Mouse (Mus musculus) lung, embryonic 16.5 days (tissue): ENCODE data around the gene Nlrp3. TPM values are rescaled to one million over a fixed set of nuclear protein-coding genes. Genes with fewer than 3 reads are reported as not detected.
"Not testable (repeated sequence)": the region's sequence is repeated elsewhere in the genome, so short reads cannot be mapped to it uniquely, and the experiment has no call there.

Experiments
- ATAC-seq: fragments of 200-750 bp; cut with Nextera tagmentation; 2 replicates; pipeline ENCODE4 v1.8.0; 2017; ENCODE audit warnings: low read depth, mild to moderate bottlenecking, moderate library complexity
- H3K27ac ChIP-seq: fragments of 300-500 bp; sonication (generic); 2 replicates; pipeline ENCODE4 v1.5.1; 2014; ENCODE audit warnings: mild to moderate bottlenecking, control low read depth, low read length
- H3K27me3 ChIP-seq: fragments of 300-500 bp; sonication (generic); 2 replicates; pipeline ENCODE4 v1.6.1; 2014; ENCODE audit warnings: low read depth, low read length, mixed read lengths; ENCODE audit not compliant: control insufficient read depth, insufficient read depth
- H3K36me3 ChIP-seq: fragments of 300-500 bp; sonication (generic); 2 replicates; pipeline ENCODE4 v1.6.1; 2014; ENCODE audit warnings: low read length; ENCODE audit not compliant: control insufficient read depth, insufficient read depth
- H3K4me1 ChIP-seq: fragments of 300-500 bp; sonication (generic); replicated peaks from 2 replicates; pipeline ENCODE4 v1.6.1; 2014; ENCODE audit warnings: low read length, mixed read lengths; ENCODE audit not compliant: control insufficient read depth, insufficient read depth
- H3K4me2 ChIP-seq: fragments of 300-500 bp; sonication (generic); 2 replicates; pipeline ENCODE4 v1.6.1; 2014; ENCODE audit warnings: low read depth, low read length, control low read depth
- H3K4me3 ChIP-seq: fragments of 300-500 bp; sonication (generic); 2 replicates; pipeline ENCODE4 v1.5.1; 2014; ENCODE audit warnings: mild to moderate bottlenecking, low read length, control low read depth
- H3K9ac ChIP-seq: fragments of 300-500 bp; sonication (generic); 2 replicates; pipeline ENCODE4 v1.6.1; 2014; ENCODE audit warnings: low read length, control low read depth
- H3K9me3 ChIP-seq: fragments of 300-500 bp; sonication (generic); 2 replicates; pipeline ENCODE4 v1.6.1; 2016; ENCODE audit warnings: low read length; ENCODE audit not compliant: control insufficient read depth
- WGBS: fragments of 180-500 bp; shearing (Covaris S2); extraction: QIAGEN DNeasy Blood & Tissue Kit; methylation state at CpG from one replicate; pipeline ENCODE4 v1.1.7; 2014; 5-methylcytosine and 5-hydroxymethylcytosine counted together
- polyA plus RNA-seq: library from polyadenylated mRNA; unstranded; fragments of >200 nt; fragmentation: Nextera tagmentation; extraction: Ambion mirVana; gene quantifications from 2 replicates; pipeline ENCODE4 v1.2.1, GENCODE M21; 2015

The Nlrp3 gene
- polyA plus RNA-seq, 1 experiment from 2014 or later, result 0.31 TPM

GRCm38 (mm10) chr11:59554127-59554526 lies 12.8 kb downstream of the Nlrp3 start:
- Histone ChIP-seq H3K9ac (no peak overlapping the region), H3K4me2 (no peak overlapping the region), H3K27ac (no peak overlapping the region), H3K4me3 (no peak overlapping the region), H3K27me3 (no peaks in the 10 kb centered on the region), H3K9me3 (no peaks in the 10 kb centered on the region), H3K4me1 (no peaks in the 10 kb centered on the region), H3K36me3 (no peaks in the 10 kb centered on the region)
- no peak for ATAC-seq
- 94% methylated on average over 11 of the region's 11 CpGs for WGBS

- no peaks in the 10 kb centered on the region for H3K27me3 ChIP-seq
- H3K9me3 ChIP-seq, result no peaks in the 10 kb centered on the region
- no peak for ATAC-seq
- no peaks in the 10 kb centered on the region for H3K4me1 ChIP-seq
- H3K9ac ChIP-seq, result no peak overlapping the region
- H3K4me2 ChIP-seq, result no peak overlapping the region
- no peak overlapping the region for H3K4me3 ChIP-seq
- no peaks in the 10 kb centered on the region for H3K36me3 ChIP-seq
- 71% methylated on average over 8 of the region's 8 CpGs for WGBS
- H3K27ac ChIP-seq, result no peak overlapping the region
Observed at GRCm38 (mm10) chr11:59554535-59554934, 13.2 kb downstream of the Nlrp3 start.

- Histone ChIP-seq H3K4me3 (no peak overlapping the region), H3K27me3 (no peaks in the 10 kb centered on the region), H3K36me3 (no peaks in the 10 kb centered on the region), H3K4me1 (no peaks in the 10 kb centered on the region), H3K4me2 (no peak overlapping the region), H3K27ac (no peak overlapping the region), H3K9me3 (no peaks in the 10 kb centered on the region), H3K9ac (no peak overlapping the region)
- WGBS, result 53% methylated on average over 3 of the region's 3 CpGs
- no peak for ATAC-seq
Observed at GRCm38 (mm10) chr11:59560906-59561305, 19.5 kb downstream of the Nlrp3 start.

- H3K27me3 ChIP-seq, result no peaks in the 10 kb centered on the region; the same call in 1 of the 2 replicates
- 92% methylated on average over 4 of the region's 4 CpGs for WGBS
- ATAC-seq, result no peak
Observed at GRCm38 (mm10) chr11:59562336-59562735, 21.0 kb downstream of the Nlrp3 start.

GRCm38 (mm10) chr11:59562837-59563236 lies 21.5 kb downstream of the Nlrp3 start:
- ATAC-seq, result no peak
- H3K27me3 ChIP-seq, result no peaks in the 10 kb centered on the region; the same call in 1 of the 2 replicates
- no peak overlapping the region for H3K27ac ChIP-seq
- WGBS, result 67% methylated on average over 9 of the region's 9 CpGs
- H3K36me3 ChIP-seq, result no peaks in the 10 kb centered on the region
- H3K9ac ChIP-seq, result no peak overlapping the region
- no peaks in the 10 kb centered on the region for H3K4me1 ChIP-seq
- no peaks in the 10 kb centered on the region for H3K9me3 ChIP-seq
- no peak overlapping the region for H3K4me2 ChIP-seq
- no peak overlapping the region for H3K4me3 ChIP-seq

More at GRCm38 (mm10) chr11:59562336-59562735, 21.0 kb downstream of the Nlrp3 start:
- Histone ChIP-seq H3K4me3 (no peak overlapping the region), H3K36me3 (no peaks in the 10 kb centered on the region), H3K4me1 (no peaks in the 10 kb centered on the region), H3K4me2 (no peak overlapping the region), H3K27ac (no peak overlapping the region), H3K9me3 (no peaks in the 10 kb centered on the region), H3K9ac (no peak overlapping the region)

- no peaks in the 10 kb centered on the region for H3K9me3 ChIP-seq
- no peak overlapping the region for H3K4me3 ChIP-seq
- H3K27me3 ChIP-seq, result peaks cover 4% of the 10 kb centered on the region
- no peaks in the 10 kb centered on the region for H3K36me3 ChIP-seq
- no peak for ATAC-seq
- no peaks in the 10 kb centered on the region for H3K4me1 ChIP-seq
- no peak overlapping the region for H3K27ac ChIP-seq
- H3K4me2 ChIP-seq, result no peak overlapping the region
- no peak overlapping the region for H3K9ac ChIP-seq
- 60% methylated on average over 3 of the region's 3 CpGs for WGBS
Observed at GRCm38 (mm10) chr11:59569306-59569705, 27.9 kb downstream of the Nlrp3 start.

GRCm38 (mm10) chr11:59575726-59576125 lies 34.4 kb downstream of the Nlrp3 start:
- Histone ChIP-seq H3K4me3 (no peak overlapping the region), H3K36me3 (no peaks in the 10 kb centered on the region), H3K27ac (no peak overlapping the region), H3K4me1 (no peaks in the 10 kb centered on the region), H3K27me3 (peaks cover 4% of the 10 kb centered on the region), H3K4me2 (no peak overlapping the region), H3K9me3 (no peaks in the 10 kb centered on the region), H3K9ac (no peak overlapping the region)
- ATAC-seq, result no peak
- 42% methylated on average over 9 of the region's 9 CpGs for WGBS

GRCm38 (mm10) chr11:59576135-59576534 lies 34.8 kb downstream of the Nlrp3 start, which contains the start of gene Olfr222:
Gene Olfr222 (minus strand): TSS chr11:59576235.
- H3K36me3 ChIP-seq, H3K4me3 ChIP-seq, H3K9me3 ChIP-seq, ATAC-seq, H3K27ac ChIP-seq, H3K27me3 ChIP-seq, H3K4me2 ChIP-seq, H3K4me1 ChIP-seq, H3K9ac ChIP-seq: not testable (repeated sequence)

GRCm38 (mm10) chr11:59584539-59584938 lies 43.2 kb downstream of the Nlrp3 start:
- H3K36me3 ChIP-seq, result no peaks in the 10 kb centered on the region
- no peak overlapping the region for H3K4me3 ChIP-seq
- H3K9me3 ChIP-seq, result no peaks in the 10 kb centered on the region
- H3K4me2 ChIP-seq, result no peak overlapping the region
- H3K27me3 ChIP-seq, result no peaks in the 10 kb centered on the region
- no peak overlapping the region for H3K9ac ChIP-seq
- no peak overlapping the region for H3K27ac ChIP-seq
- 21% methylated on average over 6 of the region's 6 CpGs for WGBS
- no peak for ATAC-seq
- H3K4me1 ChIP-seq, result no peaks in the 10 kb centered on the region

- WGBS, result 87% methylated on average over 8 of the region's 8 CpGs
- H3K27me3 ChIP-seq, result no peaks in the 10 kb centered on the region
- no peak overlapping the region for H3K9ac ChIP-seq
- no peak overlapping the region for H3K27ac ChIP-seq
- H3K4me1 ChIP-seq, result no peaks in the 10 kb centered on the region
- H3K9me3 ChIP-seq, result no peaks in the 10 kb centered on the region
- no peak for ATAC-seq
- no peak overlapping the region for H3K4me2 ChIP-seq
- H3K36me3 ChIP-seq, result no peaks in the 10 kb centered on the region
- H3K4me3 ChIP-seq, result no peak overlapping the region
Observed at GRCm38 (mm10) chr11:59589496-59589895, 48.1 kb downstream of the Nlrp3 start.
